Mouse (Mus musculus) heart, embryonic 14.5 days (tissue): ENCODE results near the gene Spc24. TPM values are rescaled to one million over a fixed set of nuclear protein-coding genes. Genes with fewer than 3 reads are reported as not detected.

Experiments
- ATAC-seq: fragments of 200-750 bp; cut with Nextera tagmentation; 2 replicates; pipeline ENCODE4 v1.8.0; 2017; ENCODE audit warnings: low read depth, moderate TSS enrichment; ENCODE audit not compliant: insufficient number of reproducible peaks, insufficient read depth, low FRiP score
- H3K27ac ChIP-seq, 2 experiments: fragments of 200-500 bp in 1 of 2; fragments of 300-500 bp in 1 of 2; sonication (generic) in 1 of 2; replicated peaks in 1 of 2; 2 replicates each; pipeline ENCODE4 v1.5.1; 2012 to 2014; ENCODE audit warnings: low read depth in 2 of 2, low read length in 2 of 2, control low read depth in 1 of 2, mild to moderate bottlenecking in 1 of 2, mixed read lengths in 1 of 2; ENCODE audit not compliant: control insufficient read depth in 1 of 2, insufficient read depth in 1 of 2
- H3K27me3 ChIP-seq: fragments of 300-500 bp; sonication (generic); 2 replicates; pipeline ENCODE4 v1.6.1; 2014; ENCODE audit warnings: mild to moderate bottlenecking, low read length, control low read depth; ENCODE audit not compliant: control insufficient read depth, insufficient read depth
- H3K36me3 ChIP-seq: fragments of 300-500 bp; sonication (generic); 2 replicates; pipeline ENCODE4 v1.6.1; 2014; ENCODE audit warnings: mild to moderate bottlenecking, control low read depth, low read length, mixed read lengths; ENCODE audit not compliant: control insufficient read depth, insufficient read depth
- H3K4me1 ChIP-seq, 2 experiments: fragments of 200-500 bp in 1 of 2; fragments of 300-500 bp in 1 of 2; sonication (generic) in 1 of 2; 2 replicates each; pipeline ENCODE4 v1.6.1; 2012 to 2014; ENCODE audit warnings: low read length in 2 of 2, control low read depth in 1 of 2, mixed read lengths in 1 of 2; ENCODE audit not compliant: control insufficient read depth in 2 of 2, insufficient read depth in 2 of 2
- H3K4me2 ChIP-seq: fragments of 300-500 bp; sonication (generic); 2 replicates; pipeline ENCODE4 v1.6.1; 2014; ENCODE audit warnings: mild to moderate bottlenecking, low read length
- H3K4me3 ChIP-seq, 2 experiments: fragments of 200-500 bp in 1 of 2; fragments of 300-500 bp in 1 of 2; sonication (generic) in 1 of 2; 2 replicates each; pipeline ENCODE4 v1.5.1; 2012 to 2014; ENCODE audit warnings: low read length in 2 of 2, mild to moderate bottlenecking in 2 of 2, control low read depth in 1 of 2, low read depth in 1 of 2, moderate library complexity in 1 of 2; ENCODE audit not compliant: control insufficient read depth in 1 of 2, insufficient read depth in 1 of 2
- H3K9ac ChIP-seq: fragments of 300-500 bp; sonication (generic); 2 replicates; pipeline ENCODE4 v1.6.1; 2014; ENCODE audit warnings: mild to moderate bottlenecking, low read length
- H3K9me3 ChIP-seq: fragments of 300-500 bp; sonication (generic); 2 replicates; pipeline ENCODE4 v1.6.1; 2016; ENCODE audit warnings: low read length, control low read depth; ENCODE audit not compliant: control insufficient read depth
- WGBS: fragments of 180-500 bp; shearing (Covaris S2); extraction: QIAGEN DNeasy Blood & Tissue Kit; methylation state at CpG from one replicate; pipeline ENCODE4 v1.1.7; 2014; 5-methylcytosine and 5-hydroxymethylcytosine counted together
- polyA plus RNA-seq: library from polyadenylated mRNA; unstranded; fragments of >200 nt; fragmentation: Nextera tagmentation; extraction: Ambion mirVana; gene quantifications from 2 replicates; pipeline ENCODE4 v1.2.1, GENCODE M21; 2014

The Spc24 gene
- polyA plus RNA-seq: 82.9 and 97.9 TPM in 2 replicates

DNA sequence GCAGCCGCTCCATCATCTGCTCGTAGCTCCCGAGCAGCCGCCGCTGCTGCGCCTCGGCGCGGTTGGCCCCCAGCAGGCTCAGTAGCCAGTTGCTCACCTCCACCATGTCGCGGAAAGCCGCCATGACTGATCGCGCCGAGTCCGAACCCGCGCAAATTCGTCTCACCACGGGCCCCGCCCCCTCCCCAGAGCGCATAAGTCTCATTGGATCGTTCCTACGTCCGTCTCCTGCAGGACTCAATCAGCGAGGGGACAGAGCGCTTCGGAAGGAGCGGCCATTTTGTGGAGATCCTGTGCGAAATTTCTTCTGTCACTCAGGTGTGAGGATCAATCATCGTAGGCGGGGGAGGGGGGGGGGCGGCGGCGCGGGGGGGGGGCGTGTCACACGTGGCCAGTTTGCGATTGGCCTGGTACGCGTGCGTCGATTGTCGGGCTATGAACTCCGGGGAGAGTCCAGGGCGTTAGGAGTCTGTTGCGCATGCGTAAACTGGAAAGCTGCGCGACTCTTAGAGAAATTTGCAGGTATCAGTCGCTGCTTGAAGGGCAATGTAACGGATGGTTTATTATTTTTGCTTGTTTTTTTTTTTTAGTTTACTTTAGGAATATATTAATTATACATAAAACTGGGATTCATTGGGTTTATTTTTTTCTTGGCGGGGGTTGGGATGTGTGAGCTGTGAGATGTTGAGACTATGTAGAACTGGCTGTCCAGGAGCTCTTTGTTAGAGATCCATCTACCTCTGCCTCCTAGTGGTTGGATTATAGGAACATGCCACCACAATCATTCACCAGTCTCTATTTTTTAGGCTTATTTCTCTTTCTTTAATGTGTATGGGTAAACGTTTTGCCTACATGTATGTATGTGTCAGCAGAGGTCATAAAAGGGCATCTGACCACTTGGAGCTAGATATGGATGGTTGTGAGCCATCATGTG, at the start of gene Spc24:
Gene Spc24, minus strand, starts transcription at position 149 of the 934 bp plus-strand sequence.
- H3K27ac ChIP-seq: peak within 1 kb of the TSS; percentile 21 to 63; a peak in 3 of 4 replicates
- no peaks in the 10 kb centered on the region for H3K9me3 ChIP-seq
- peak; percentile 90 for ATAC-seq
- H3K4me2 ChIP-seq: peak within 1 kb of the TSS; percentile 77
- peaks cover 13 to 25% of the 10 kb centered on the region in 2 experiments for H3K4me1 ChIP-seq
- H3K4me3 ChIP-seq: peak within 1 kb of the TSS; percentile 67 to 87
- H3K36me3 ChIP-seq: peaks cover 16% of the 10 kb centered on the region
- H3K9ac ChIP-seq: peak within 1 kb of the TSS; percentile 77
- no peaks in the 10 kb centered on the region for H3K27me3 ChIP-seq
- under 1% methylated on average over 49 of the region's 54 CpGs for WGBS

DNA sequence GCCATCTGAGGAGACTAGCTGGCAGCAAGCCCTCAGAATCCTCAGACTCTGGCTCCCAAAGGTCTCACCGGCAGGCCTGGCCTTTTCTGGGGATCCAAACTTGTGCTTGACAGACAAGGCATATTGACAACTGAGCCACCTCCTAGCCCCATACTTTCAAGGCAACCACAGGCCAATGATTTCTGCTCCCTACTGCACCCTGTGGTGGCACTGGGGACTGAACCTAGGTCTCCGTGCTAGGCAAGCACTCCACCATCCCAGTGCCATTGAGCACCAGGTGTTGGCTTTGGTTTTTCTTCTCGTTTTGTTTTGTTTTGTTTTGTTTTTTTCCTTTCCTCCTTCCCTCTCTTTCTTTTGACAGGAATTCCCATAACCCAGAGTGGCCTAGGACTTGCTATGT, 48.5 kb upstream of the Spc24 start:
- 60% methylated on average over 3 of the region's 3 CpGs for WGBS
- ATAC-seq: no peak
- H3K9ac ChIP-seq: no peak overlapping the region
- no peak overlapping the region for H3K27ac ChIP-seq
- no peak overlapping the region for H3K4me3 ChIP-seq
- no peaks in the 10 kb centered on the region for H3K27me3 ChIP-seq
- H3K36me3 ChIP-seq: peaks cover 44% of the 10 kb centered on the region
- H3K9me3 ChIP-seq: no peaks in the 10 kb centered on the region
- H3K4me1 ChIP-seq: peaks cover 7 to 8% of the 10 kb centered on the region in 2 experiments; a peak in 3 of 4 replicates
- no peak overlapping the region for H3K4me2 ChIP-seq

DNA sequence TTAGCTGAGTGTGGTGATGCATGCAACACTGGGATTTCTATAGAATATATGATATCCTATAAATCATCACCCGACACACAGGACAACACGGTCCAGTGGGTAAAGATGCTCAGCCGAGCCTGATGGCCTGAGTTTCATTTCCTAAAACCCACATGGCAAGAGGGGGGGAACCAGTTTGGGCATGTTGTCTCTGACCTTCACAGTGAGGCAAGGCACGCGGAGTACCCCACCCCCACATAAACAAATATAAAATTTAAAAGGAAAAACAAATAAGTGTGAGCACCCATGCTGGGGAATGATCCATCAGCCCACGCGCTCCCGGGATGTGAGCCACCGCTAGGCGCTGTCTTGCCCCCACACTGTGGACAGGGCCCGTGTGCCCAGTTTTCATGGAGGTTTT, 46.9 kb upstream of the Spc24 start:
- Histone ChIP-seq H3K36me3 (peaks cover 46% of the 10 kb centered on the region), H3K27me3 (no peaks in the 10 kb centered on the region)
- 93% methylated on average over 11 of the region's 11 CpGs for WGBS

DNA sequence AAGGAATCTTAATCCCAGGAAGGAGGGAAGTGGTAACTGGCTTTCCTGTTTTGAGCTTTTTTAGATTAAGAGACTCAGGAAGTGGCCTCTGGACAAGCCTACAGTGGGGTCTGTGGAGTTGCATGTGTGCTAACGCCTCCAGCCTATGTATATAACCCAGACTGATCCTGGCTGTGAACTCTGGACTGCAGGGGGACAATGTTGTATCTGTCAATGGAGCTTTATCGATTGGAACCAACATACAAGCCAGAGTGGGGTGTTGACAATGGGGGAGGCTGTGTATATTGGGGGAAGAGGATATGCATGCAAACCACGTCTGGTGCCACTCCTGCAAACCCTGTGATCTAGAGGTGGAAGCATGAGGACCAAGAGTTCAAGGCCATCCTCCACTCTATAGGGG, 46.3 kb upstream of the Spc24 start:
- Histone ChIP-seq H3K9ac (no peak overlapping the region), H3K27ac (no peak overlapping the region)

More for the DNA sequence above, 46.9 kb upstream of the Spc24 start:
- H3K4me1 ChIP-seq: peaks cover 8% of the 10 kb centered on the region in 2 experiments; a peak in 3 of 4 replicates
- no peak for ATAC-seq
- no peak overlapping the region for H3K27ac ChIP-seq
- H3K4me3 ChIP-seq: no peak overlapping the region
- no peak overlapping the region for H3K4me2 ChIP-seq
- no peak overlapping the region for H3K9ac ChIP-seq
- H3K9me3 ChIP-seq: no peaks in the 10 kb centered on the region

DNA sequence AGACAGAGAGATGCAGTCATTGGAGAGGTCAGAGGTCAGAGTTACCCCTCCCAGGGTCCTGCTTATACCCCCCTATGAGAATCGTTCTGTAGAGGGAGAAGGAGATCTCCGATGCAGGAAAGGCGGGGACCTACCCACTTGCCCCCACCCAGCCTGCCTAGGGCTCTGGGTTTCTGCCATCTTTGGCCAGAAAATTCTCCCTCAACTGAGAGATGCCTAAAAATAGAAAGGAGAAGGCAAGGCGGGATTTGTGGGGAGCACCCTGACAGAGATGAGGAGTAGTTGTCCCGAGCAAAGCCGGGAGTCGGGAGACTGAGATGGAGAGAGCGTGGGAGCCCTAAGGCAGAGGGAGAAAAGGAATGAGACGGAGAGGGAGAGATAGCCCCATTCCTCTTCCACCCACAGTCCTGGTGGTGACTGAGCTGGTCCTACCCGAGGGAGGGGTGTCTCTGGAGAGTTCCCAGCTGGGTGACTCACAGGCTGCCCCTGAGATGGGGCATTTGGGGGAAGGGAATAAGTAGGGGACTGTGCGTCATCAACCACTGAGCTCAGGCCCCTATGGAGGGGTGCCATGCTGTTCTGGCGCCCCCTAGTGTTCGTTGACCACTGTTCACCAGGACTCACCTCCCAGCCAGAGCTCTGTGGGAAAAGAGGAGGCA, 44.0 kb upstream of the Spc24 start:
- H3K27ac ChIP-seq: peak overlapping the region; percentile 41 to 51
- H3K4me1 ChIP-seq: peaks cover 8% of the 10 kb centered on the region in 2 experiments; a peak in 3 of 4 replicates
- no peaks in the 10 kb centered on the region for H3K9me3 ChIP-seq
- no peaks in the 10 kb centered on the region for H3K27me3 ChIP-seq
- ATAC-seq: peak; percentile 85
- peaks cover 52% of the 10 kb centered on the region for H3K36me3 ChIP-seq
- H3K4me3 ChIP-seq: peak overlapping the region; percentile 24 to 29
- peak overlapping the region; percentile 58 for H3K4me2 ChIP-seq
- WGBS: 22% methylated on average over 13 of the region's 13 CpGs
- peak overlapping the region; percentile 58 for H3K9ac ChIP-seq

More for the DNA sequence above, 46.3 kb upstream of the Spc24 start:
- no peaks in the 10 kb centered on the region for H3K27me3 ChIP-seq
- H3K4me1 ChIP-seq: peaks cover 8% of the 10 kb centered on the region in 2 experiments; a peak in 3 of 4 replicates
- H3K4me3 ChIP-seq: no peak overlapping the region
- WGBS: 51% methylated on average over 3 of the region's 3 CpGs
- H3K36me3 ChIP-seq: peaks cover 47% of the 10 kb centered on the region
- H3K4me2 ChIP-seq: no peak overlapping the region
- H3K9me3 ChIP-seq: no peaks in the 10 kb centered on the region
- no peak for ATAC-seq

DNA sequence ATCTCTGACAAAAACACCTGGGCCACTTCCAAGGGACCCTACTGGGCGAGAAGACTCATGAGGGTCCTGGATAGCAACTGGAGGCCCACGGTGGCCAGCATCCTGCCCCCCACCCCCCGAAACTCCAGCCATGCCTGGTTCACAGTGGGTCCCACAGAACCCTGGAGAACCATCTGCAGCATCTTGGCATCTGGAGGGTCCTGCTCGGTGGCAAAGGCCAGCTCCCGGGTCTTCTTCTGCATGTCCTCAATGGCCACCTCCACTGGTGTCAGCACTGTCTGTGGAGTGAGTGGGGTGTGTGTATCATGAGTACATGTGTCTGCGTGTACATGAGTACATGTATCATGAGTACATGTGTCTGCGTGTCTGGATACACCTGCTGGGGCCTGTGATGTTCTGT, 41.5 kb upstream of the Spc24 start:
- WGBS: 94% methylated on average over 7 of the region's 7 CpGs
- Histone ChIP-seq H3K9me3 (no peaks in the 10 kb centered on the region), H3K9ac (no peak overlapping the region), H3K27ac (no peak overlapping the region), H3K4me3 (no peak overlapping the region), H3K27me3 (no peaks in the 10 kb centered on the region), H3K4me2 (no peak overlapping the region), H3K4me1 (peaks cover 14 to 19% of the 10 kb centered on the region in 2 experiments), H3K36me3 (peaks cover 41% of the 10 kb centered on the region)
- no peak for ATAC-seq

DNA sequence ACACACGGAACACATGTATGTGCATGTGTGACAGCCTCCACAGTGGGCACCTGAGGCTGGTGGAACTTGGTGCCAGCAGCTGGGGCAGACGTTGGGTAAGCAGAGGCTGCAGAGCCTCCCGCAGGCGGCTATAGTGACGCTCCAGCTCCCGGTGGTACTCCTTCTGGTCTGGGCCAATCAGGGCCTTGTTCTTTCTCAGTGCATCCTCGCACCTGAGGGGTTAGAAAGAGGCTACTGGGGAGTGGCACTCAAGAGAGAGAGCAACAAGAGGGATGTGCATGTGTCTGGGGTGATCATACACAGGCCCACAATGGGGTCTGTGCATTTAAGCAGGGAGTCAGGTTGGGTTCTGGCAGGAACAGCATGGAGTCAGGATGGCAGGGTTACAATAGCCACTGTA, 41.0 kb upstream of the Spc24 start:
- Histone ChIP-seq H3K9me3 (no peaks in the 10 kb centered on the region), H3K36me3 (peaks cover 41% of the 10 kb centered on the region), H3K4me1 (peaks cover 18 to 23% of the 10 kb centered on the region in 2 experiments), H3K4me2 (no peak overlapping the region), H3K27ac (no peak overlapping the region), H3K4me3 (no peak overlapping the region), H3K27me3 (no peaks in the 10 kb centered on the region), H3K9ac (no peak overlapping the region)
- 78% methylated on average over 7 of the region's 7 CpGs for WGBS
- ATAC-seq: no peak
